Mouse (Mus musculus) forebrain, embryonic 14.5 days (tissue): ENCODE data around the gene Nme7. TPM values are rescaled to one million over a fixed set of nuclear protein-coding genes. Genes with fewer than 3 reads are reported as not detected.

Experiments used
- ATAC-seq: fragments of 200-750 bp; cut with Nextera tagmentation; 2 replicates; pipeline ENCODE4 v1.8.0; 2017; ENCODE audit warnings: mild to moderate bottlenecking, moderate library complexity
- DNase-seq: peaks from one replicate; pipeline ENCODE4 v3.0.0-alpha.2; 2015; ENCODE audit warnings: low spot score
- H3K27ac ChIP-seq: fragments of 300-500 bp; sonication (generic); 2 replicates; pipeline ENCODE4 v1.5.1; 2014; ENCODE audit warnings: low read depth, mild to moderate bottlenecking, control low read depth, low read length, moderate library complexity
- H3K27me3 ChIP-seq: fragments of 300-500 bp; sonication (generic); replicated peaks from 2 replicates; pipeline ENCODE4 v1.6.1; 2014; ENCODE audit warnings: low read length, control low read depth, mixed read lengths; ENCODE audit not compliant: control insufficient read depth, insufficient read depth
- H3K36me3 ChIP-seq: fragments of 300-500 bp; sonication (generic); 2 replicates; pipeline ENCODE4 v1.6.1; 2014; ENCODE audit warnings: low read length, control low read depth; ENCODE audit not compliant: control insufficient read depth, insufficient read depth
- H3K4me1 ChIP-seq: fragments of 300-500 bp; sonication (generic); 2 replicates; pipeline ENCODE4 v1.6.1; 2014; ENCODE audit warnings: antibody characterized with exemption, low read length, control low read depth; ENCODE audit not compliant: control insufficient read depth, insufficient read depth
- H3K4me2 ChIP-seq: fragments of 300-500 bp; sonication (generic); 2 replicates; pipeline ENCODE4 v1.6.1; 2014; ENCODE audit warnings: mild to moderate bottlenecking, control low read depth, low read length
- H3K4me3 ChIP-seq: fragments of 300-500 bp; sonication (generic); 2 replicates; pipeline ENCODE4 v1.5.1; 2014; ENCODE audit warnings: low read depth, low read length, control low read depth
- H3K9ac ChIP-seq: fragments of 300-500 bp; sonication (generic); 2 replicates; pipeline ENCODE4 v1.6.1; 2014; ENCODE audit warnings: mild to moderate bottlenecking, low read length, control low read depth, moderate library complexity
- H3K9me3 ChIP-seq: fragments of 300-500 bp; sonication (generic); replicated peaks from 2 replicates; pipeline ENCODE4 v1.6.1; 2016; ENCODE audit warnings: low read length, control low read depth, mixed read lengths; ENCODE audit not compliant: control insufficient read depth
- WGBS: fragments of 180-500 bp; shearing (Covaris S2); extraction: QIAGEN DNeasy Blood & Tissue Kit; methylation state at CpG from one replicate; pipeline ENCODE4 v1.1.7; 2014; 5-methylcytosine and 5-hydroxymethylcytosine counted together
- polyA plus RNA-seq: library from polyadenylated mRNA; unstranded; fragments of >200 nt; fragmentation: Nextera tagmentation; extraction: Ambion mirVana; gene quantifications from 2 replicates; pipeline ENCODE4 v1.2.1, GENCODE M21; 2014

The Nme7 gene
- polyA plus RNA-seq, 1 experiment from 2014 or later, result 45.6 TPM

- Histone ChIP-seq H3K4me1 (no peaks in the 10 kb centered on the region), H3K4me3 (no peak overlapping the region), H3K4me2 (no peak overlapping the region), H3K9me3 (no peaks in the 10 kb centered on the region), H3K36me3 (peaks cover 13% of the 10 kb centered on the region; the same call in 1 of the 2 replicates), H3K9ac (no peak overlapping the region), H3K27me3 (no peaks in the 10 kb centered on the region), H3K27ac (no peak overlapping the region)
- DNase-seq (no peak), ATAC-seq (no peak)
- 88% methylated on average over 3 of the region's 3 CpGs for WGBS
Measured at GRCm38 (mm10) chr1:164284007-164284406, 19.9 kb upstream of the Nme7 start.

- WGBS, result 60% methylated on average over 15 of the region's 15 CpGs
- Histone ChIP-seq H3K4me3 (no peak overlapping the region), H3K36me3 (peaks cover 28% of the 10 kb centered on the region), H3K4me1 (no peaks in the 10 kb centered on the region), H3K27ac (no peak overlapping the region), H3K4me2 (no peak overlapping the region), H3K27me3 (no peaks in the 10 kb centered on the region), H3K9ac (no peak overlapping the region), H3K9me3 (no peaks in the 10 kb centered on the region)
- peak; percentile 17 for DNase-seq
- ATAC-seq, result no peak; the same call in 1 of the 2 replicates
Measured at GRCm38 (mm10) chr1:164287406-164287805, 16.5 kb upstream of the Nme7 start.

DNA sequence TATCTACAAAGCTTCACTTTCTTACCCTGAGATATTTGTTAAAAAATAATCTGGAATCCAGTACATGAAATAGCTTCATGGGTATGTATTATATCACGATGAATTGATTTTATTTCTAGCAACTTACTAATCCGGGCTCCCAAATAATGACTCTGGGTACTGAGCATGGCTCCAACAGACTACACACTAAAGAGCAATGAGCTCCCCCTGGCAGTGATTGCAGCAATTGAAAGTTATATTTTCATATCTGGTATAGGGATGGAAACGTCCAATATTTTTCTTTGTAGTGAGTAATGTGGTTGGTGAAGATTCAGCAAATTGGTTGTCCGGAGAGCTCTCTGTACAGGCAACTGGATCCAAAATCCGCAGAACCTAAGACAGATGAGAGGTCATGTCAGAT, 11.9 kb upstream of the Nme7 start:
- Histone ChIP-seq H3K36me3 (peaks cover 46% of the 10 kb centered on the region), H3K4me1 (no peaks in the 10 kb centered on the region), H3K4me2 (no peak overlapping the region), H3K4me3 (no peak overlapping the region), H3K27ac (no peak overlapping the region), H3K9me3 (no peaks in the 10 kb centered on the region), H3K9ac (no peak overlapping the region), H3K27me3 (no peaks in the 10 kb centered on the region)
- WGBS, result 91% methylated on average over 5 of the region's 5 CpGs
- no peak for DNase-seq
- no peak for ATAC-seq

GRCm38 (mm10) chr1:164294071-164294470, 9.8 kb upstream of the Nme7 start:
- Histone ChIP-seq H3K4me1 (no peaks in the 10 kb centered on the region), H3K9ac (no peak overlapping the region), H3K9me3 (no peaks in the 10 kb centered on the region), H3K27me3 (no peaks in the 10 kb centered on the region), H3K4me2 (no peak overlapping the region), H3K4me3 (no peak overlapping the region), H3K36me3 (peaks cover 64% of the 10 kb centered on the region), H3K27ac (no peak overlapping the region)
- no peak for DNase-seq
- whole genome bisulfite sequencing, result 94% methylated on average over 6 of the region's 6 CpGs
- ATAC-seq, result no peak

DNA sequence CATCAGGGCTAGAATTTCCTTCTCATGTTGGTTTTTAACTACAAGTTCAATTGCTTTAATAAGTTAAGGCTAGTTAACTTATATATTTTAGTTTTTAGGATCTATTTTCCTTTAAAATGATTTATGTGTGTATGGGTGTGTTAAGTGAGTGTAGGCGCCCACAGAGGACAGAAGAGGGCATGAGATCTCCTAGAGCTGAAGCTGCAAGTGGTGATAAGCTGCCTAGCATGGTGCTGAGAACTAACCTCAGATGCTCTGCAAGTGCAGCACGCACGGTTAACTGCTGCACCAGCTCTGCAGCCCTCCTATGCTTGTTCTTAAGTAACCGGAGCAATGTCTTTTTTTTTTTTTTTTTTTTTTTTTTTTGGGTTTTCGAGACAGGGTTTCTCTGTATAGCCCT, 7.4 kb upstream of the Nme7 start:
- H3K4me3 ChIP-seq, result no peak overlapping the region
- no peaks in the 10 kb centered on the region for H3K27me3 ChIP-seq
- no peaks in the 10 kb centered on the region for H3K4me1 ChIP-seq
- H3K36me3 ChIP-seq, result peaks cover 68% of the 10 kb centered on the region
- no peaks in the 10 kb centered on the region for H3K9me3 ChIP-seq
- ATAC-seq (no peak), DNase-seq (no peak)
- H3K9ac ChIP-seq, result no peak overlapping the region
- no peak overlapping the region for H3K4me2 ChIP-seq
- no peak overlapping the region for H3K27ac ChIP-seq
- WGBS, result 97% methylated on average over 4 of the region's 5 CpGs

- Histone ChIP-seq H3K27me3 (no peaks in the 10 kb centered on the region), H3K9ac (no peak overlapping the region), H3K27ac (no peak overlapping the region), H3K4me1 (peaks cover 4% of the 10 kb centered on the region; the same call in 1 of the 2 replicates), H3K4me3 (no peak overlapping the region), H3K4me2 (no peak overlapping the region), H3K9me3 (no peaks in the 10 kb centered on the region), H3K36me3 (peaks cover 64% of the 10 kb centered on the region)
- ATAC-seq, result no peak
- no peak for DNase-seq
- 91% methylated on average over 4 of the region's 4 CpGs for WGBS
Measured at GRCm38 (mm10) chr1:164301949-164302348, 2.0 kb upstream of the Nme7 start.

GRCm38 (mm10) chr1:164307124-164307751, 3.3 kb downstream of the Nme7 start, which contains the start of gene Blzf1:
Gene Blzf1 (minus strand): TSS chr1:164307489.
- Histone ChIP-seq H3K9ac (peak within 1 kb of the TSS; percentile 72), H3K4me3 (peak within 1 kb of the TSS; percentile 75), H3K27ac (peak within 1 kb of the TSS; percentile 55), H3K36me3 (peaks cover 17% of the 10 kb centered on the region), H3K9me3 (no peaks in the 10 kb centered on the region), H3K4me1 (peaks cover 11% of the 10 kb centered on the region), H3K4me2 (peak within 1 kb of the TSS; percentile 81), H3K27me3 (no peaks in the 10 kb centered on the region)
- ATAC-seq (peak; percentile 99), DNase-seq (peak; percentile 100)
- WGBS, result under 1% methylated on average over 35 of the region's 35 CpGs

DNA sequence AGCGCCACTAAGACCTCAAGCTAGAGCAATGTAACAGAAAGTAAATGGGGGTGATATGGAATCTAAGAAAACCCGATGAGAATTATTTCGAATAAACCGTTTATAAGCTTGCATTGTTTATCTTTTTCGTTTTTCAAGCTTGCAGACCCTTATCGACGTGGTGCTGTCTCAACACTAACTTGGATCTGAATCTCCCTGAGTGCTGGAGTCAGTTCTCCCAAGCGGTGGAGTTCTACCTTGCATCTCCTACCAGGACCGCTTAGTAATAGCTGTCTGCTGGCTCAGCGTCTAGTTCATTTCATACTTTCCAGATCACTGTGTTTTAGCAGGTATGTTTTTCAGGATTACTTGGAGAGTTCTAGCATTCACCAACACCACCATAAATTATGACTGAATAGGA, 4.0 kb downstream of the Nme7 start:
- no peak for DNase-seq
- Histone ChIP-seq H3K27ac (0 out of 2 replicates have a peak overlapping the region, but pooled peaks have one; percentile 1), H3K4me1 (peaks cover 11% of the 10 kb centered on the region), H3K36me3 (peaks cover 18% of the 10 kb centered on the region), H3K4me2 (peak overlapping the region; percentile 81), H3K9me3 (no peaks in the 10 kb centered on the region), H3K9ac (peak overlapping the region; percentile 58), H3K4me3 (peak overlapping the region; percentile 75), H3K27me3 (no peaks in the 10 kb centered on the region)
- peak; percentile 4; the same call in 1 of the 2 replicates for ATAC-seq
- WGBS, result 13% methylated on average over 10 of the region's 10 CpGs

GRCm38 (mm10) chr1:164314085-164314484, 10.2 kb downstream of the Nme7 start:
- Histone ChIP-seq H3K27me3 (no peaks in the 10 kb centered on the region), H3K9me3 (no peaks in the 10 kb centered on the region), H3K27ac (no peak overlapping the region), H3K4me1 (no peaks in the 10 kb centered on the region), H3K4me2 (no peak overlapping the region), H3K36me3 (peaks cover 17% of the 10 kb centered on the region), H3K4me3 (no peak overlapping the region), H3K9ac (peak overlapping the region; percentile 13; the same call in 1 of the 2 replicates)
- DNase-seq, result no peak
- WGBS, result 90% methylated on average over 5 of the region's 5 CpGs
- no peak for ATAC-seq
